Mouse (Mus musculus) cerebellum, adult 2 months (tissue): ENCODE data around the gene Dus3l.

Experiments
- CTCF ChIP-seq: fragments of 200-500 bp; IDR thresholded peaks from 2 replicates; pipeline ENCODE4 v1.5.1; 2011; ENCODE audit warnings: low read depth, mild to moderate bottlenecking, control low read depth, low read length, moderate library complexity, borderline replicate concordance; ENCODE audit not compliant: insufficient read depth
- POLR2A ChIP-seq: fragments of 200-500 bp; IDR thresholded peaks from 2 replicates; pipeline ENCODE4 v1.6.1; 2011; ENCODE audit warnings: low read length, control low read depth, borderline replicate concordance; ENCODE audit not compliant: insufficient read depth

GRCm38 (mm10) chr17:56804952-56805351, 40.4 kb downstream of the Dus3l start:
- TF ChIP-seq CTCF = no peak
- no peak for TF ChIP-seq POLR2A
